Mouse (Mus musculus) ES-E14 (cell line): ENCODE results near the gene AI837181.

Source experiments
- CHD2 ChIP-seq: IDR thresholded peaks from 2 replicates; pipeline ENCODE4 v1.6.1; 2014; ENCODE audit warnings: mild to moderate bottlenecking, low read depth, low read length, inconsistent platforms
- HCFC1 ChIP-seq: IDR thresholded peaks from 2 replicates; pipeline ENCODE4 v1.6.1; 2012; ENCODE audit warnings: low read length, inconsistent platforms, borderline replicate concordance; ENCODE audit not compliant: insufficient read depth
- MAFK ChIP-seq: IDR thresholded peaks from 2 replicates; pipeline ENCODE4 v1.6.1; 2014; ENCODE audit warnings: mild to moderate bottlenecking, low read depth, low read length, inconsistent platforms; ENCODE audit not compliant: insufficient read depth
- ZNF384 ChIP-seq: IDR thresholded peaks from 2 replicates; pipeline ENCODE4 v1.6.1; 2012; ENCODE audit warnings: low read depth, low read length, inconsistent platforms

GRCm38 (mm10) chr19:5421784-5422183 is 3.2 kb upstream of the AI837181 start:
- TF ChIP-seq ZNF384 (no peak), CHD2 (no peak), MAFK (no peak), HCFC1 (no peak)
